Mouse (Mus musculus) megakaryocyte, embryonic 14.5 days (primary cell): ENCODE measurements at regions not wholly inside any gene's neighbourhood (a gene's known extent, or its start where the extent isn't known, plus 50 kb on each side); places are given as distances from the start of the nearest gene placed in this dataset.

Source experiments
- FLI1 ChIP-seq: IDR thresholded peaks from 2 replicates; pipeline ENCODE4 v1.6.1; 2012; ENCODE audit warnings: low read length, inconsistent platforms, mixed read lengths
- GATA1 ChIP-seq: IDR thresholded peaks from 3 replicates; pipeline ENCODE4 v1.6.1; 2012; ENCODE audit warnings: mixed read lengths, low read length, inconsistent platforms, borderline replicate concordance

- TF ChIP-seq GATA1: no peak
- no peak for TF ChIP-seq FLI1
These were observed 64.2 kb downstream of the Pttg1 start for GRCm38 (mm10) chr11:43361858-43362257.
